Mouse (Mus musculus): ENCODE measurements around the gene Ildr2.
A peak's percentile ranks its signal among the peaks of the same experiment; 100 is the strongest.

Ildr2 gene

DNA sequence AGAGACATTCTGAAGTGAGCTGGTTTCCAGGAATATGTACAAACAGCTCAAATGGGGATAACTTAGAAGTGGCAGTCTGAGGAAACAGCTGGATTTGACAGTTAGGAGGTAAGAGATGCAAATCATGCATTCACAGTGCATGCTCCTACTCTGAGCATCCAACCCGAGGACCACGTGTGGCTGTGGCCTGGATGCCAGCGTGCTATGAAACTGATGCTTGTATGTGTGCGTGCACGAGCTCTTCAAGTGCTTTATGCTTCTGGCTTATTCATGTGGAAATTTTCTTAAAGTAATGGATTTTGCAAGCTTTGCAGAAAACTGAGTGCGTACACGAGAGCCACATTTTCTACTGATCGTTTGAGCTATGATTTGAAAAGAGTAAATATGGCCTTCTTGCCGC, 32.3 kb downstream of the Ildr2 start:
- DNase-seq = no peak

DNA sequence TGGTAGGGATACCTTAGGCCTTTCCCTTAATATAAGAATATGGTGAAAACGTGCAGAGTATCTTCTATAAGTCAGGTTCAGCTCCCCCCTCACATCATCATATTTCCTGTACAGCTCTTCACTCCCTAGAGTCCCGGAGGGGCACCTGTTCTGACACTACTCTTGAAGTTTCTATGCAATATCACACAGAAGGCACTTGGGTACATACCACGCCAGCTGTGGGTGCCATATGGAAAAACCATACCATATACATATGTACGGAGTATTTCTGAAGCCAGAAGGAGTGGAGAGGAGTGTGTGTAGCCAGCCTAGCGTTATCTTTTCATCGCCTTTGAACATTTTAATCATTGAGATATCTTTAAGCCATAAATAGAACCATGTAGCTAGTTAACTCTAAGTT, 36.6 kb downstream of the Ildr2 start:
- DNase-seq = no peak

GRCm38 (mm10) chr1:166293086-166293485, 39.1 kb downstream of the Ildr2 start:
- no peak for DNase-seq

GRCm38 (mm10) chr1:166295548-166295947, 41.6 kb downstream of the Ildr2 start:
- no peak for DNase-seq

DNA sequence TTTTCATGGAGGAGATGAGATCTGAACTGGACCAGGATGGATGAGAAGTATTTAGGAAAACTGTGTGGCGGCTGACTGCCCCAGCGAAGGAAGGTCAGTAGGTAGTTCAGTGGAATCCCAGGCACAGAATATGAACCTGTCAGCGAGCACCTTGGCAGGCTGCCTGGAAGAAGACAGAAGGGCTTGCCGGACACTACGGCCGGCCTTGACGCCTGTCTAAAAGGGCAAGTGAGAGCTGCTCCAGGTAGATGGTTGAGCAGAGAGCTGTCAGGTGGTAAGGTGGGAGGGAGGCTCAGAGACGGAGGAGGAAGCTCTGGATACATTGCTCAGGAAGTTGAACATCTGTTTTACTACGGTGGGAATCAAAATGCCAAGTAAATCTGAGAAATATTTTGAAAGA, 42.4 kb downstream of the Ildr2 start:
- no peak for DNase-seq

GRCm38 (mm10) chr1:166296971-166297370, 43.0 kb downstream of the Ildr2 start:
- DNase-seq = no peak

- DNase-seq = no peak
Measured at GRCm38 (mm10) chr1:166297499-166298111, 43.7 kb downstream of the Ildr2 start.

DNA sequence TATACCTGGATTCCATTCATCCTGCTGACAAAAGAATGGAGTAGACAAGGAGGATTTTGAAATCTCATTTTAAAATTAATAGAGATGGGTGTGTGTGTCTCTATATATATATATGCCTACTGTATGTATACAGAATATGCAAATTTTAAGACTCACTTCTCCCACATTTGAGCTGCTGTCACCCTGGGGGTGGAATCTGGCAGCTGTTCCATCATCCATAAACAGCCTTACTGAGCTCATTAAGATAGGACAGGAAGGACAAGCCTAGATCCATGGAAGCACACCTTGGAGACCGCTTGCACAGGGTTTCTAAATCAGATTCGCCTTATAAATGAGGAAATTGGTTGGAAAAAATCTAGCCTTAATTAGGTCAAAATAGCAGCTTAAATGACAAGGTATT, 44.9 kb downstream of the Ildr2 start:
- no peak for DNase-seq

GRCm38 (mm10) chr1:166299821-166300220, 45.9 kb downstream of the Ildr2 start:
- DNase-seq = no peak

DNA sequence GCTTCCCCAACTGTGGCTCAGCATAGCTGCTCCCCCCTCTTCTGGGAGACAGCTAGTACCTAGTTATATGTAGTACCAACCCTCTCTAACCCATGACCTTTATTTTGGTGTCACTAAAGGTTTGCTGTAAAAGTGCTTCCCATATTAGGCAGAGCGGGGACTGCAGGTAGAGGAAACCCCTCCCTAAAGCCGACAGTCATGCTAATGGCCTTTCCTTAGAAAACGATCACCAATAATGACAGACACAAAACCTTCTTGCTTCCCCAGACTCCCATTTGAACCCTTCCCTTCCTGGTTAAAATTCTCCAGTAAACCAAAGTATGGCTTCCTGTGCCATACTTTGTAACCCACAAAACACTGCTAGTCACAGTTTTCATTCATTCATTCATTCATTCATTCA, 46.6 kb downstream of the Ildr2 start:
- no peak for DNase-seq

GRCm38 (mm10) chr1:166304352-166305240, 50.7 kb downstream of the Ildr2 start:
- DNase-seq = peak; percentile 18

- no peak for DNase-seq
Measured at GRCm38 (mm10) chr1:166308471-166308850, 54.5 kb downstream of the Ildr2 start.

DNA sequence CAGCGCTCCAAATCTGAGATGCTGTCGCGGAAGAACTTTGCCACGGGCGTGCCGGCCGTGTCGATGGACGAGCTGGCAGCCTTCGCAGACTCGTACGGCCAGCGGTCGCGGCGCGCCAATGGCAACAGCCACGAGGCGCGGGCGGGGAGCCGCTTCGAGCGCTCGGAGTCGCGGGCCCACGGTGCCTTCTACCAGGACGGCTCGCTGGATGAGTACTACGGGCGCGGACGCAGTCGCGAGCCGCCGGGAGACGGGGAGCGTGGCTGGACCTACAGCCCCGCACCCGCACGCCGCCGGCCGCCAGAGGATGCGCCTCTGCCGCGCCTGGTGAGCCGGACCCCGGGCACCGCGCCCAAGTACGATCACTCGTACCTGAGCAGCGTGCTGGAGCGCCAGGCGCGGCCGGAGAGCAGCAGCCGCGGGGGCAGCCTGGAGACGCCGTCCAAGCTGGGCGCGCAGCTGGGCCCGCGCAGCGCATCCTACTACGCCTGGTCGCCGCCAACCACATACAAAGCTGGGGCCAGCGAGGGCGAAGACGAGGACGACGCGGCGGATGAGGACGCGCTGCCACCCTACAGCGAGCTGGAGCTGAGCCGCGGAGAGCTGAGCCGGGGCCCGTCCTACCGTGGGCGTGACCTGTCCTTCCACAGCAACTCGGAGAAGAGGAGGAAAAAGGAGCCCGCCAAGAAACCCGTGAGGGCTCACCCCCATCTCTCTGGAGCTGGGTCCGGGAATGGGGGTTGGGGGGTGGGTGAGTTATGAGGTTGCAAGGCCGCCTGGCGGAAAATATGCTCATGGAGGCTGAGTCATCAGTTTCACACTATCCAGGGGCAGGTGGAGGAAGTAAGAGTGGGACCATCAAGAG, 55.1 kb downstream of the Ildr2 start:
- DNase-seq = no peak

DNA sequence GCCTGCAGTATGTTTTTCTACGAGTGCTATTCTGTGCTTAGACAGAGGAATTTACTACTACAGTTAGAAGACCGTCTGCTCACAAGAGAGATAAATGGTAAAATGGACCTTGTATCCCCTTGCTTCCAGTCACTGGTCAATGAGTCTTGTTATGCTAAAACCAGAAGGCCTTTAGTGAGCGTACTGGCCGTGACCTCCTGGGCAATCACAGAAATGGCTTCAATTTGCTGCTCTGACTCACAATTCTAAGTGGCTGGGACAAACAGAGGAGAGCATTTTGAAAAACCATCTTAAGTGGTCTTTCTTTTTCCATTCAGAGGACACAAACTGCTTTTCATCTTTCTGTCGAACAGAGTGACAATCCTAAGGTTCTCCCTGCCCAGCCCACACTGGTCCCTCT, 57.2 kb downstream of the Ildr2 start:
- no peak for DNase-seq

DNA sequence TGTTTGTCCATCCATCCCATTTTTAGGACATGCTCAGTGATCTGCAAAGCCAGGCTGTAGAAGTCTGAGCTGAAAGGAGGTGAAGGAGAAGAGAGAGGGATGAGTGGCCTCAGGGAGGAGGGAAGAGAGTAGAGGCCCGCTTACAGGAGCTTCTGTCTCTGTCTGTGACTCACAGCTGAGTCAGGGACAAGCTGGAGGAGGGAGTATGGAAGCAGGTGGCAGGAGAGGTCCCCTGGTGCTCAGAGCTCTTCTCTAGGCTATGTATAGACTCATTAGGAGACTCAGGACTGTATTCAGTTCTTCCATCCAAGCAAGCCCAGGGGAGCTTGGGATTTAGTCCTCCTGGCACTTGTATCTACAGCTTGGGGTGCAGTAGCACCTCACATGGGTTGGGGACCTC, 59.7 kb downstream of the Ildr2 start:
- DNase-seq = peak; percentile 5

- DNase-seq = peak; percentile 7
Measured at GRCm38 (mm10) chr1:166315706-166316105, 61.8 kb downstream of the Ildr2 start.

- peak; percentile 53 for DNase-seq
Measured at GRCm38 (mm10) chr1:166319132-166319698, 65.3 kb downstream of the Ildr2 start.

DNA sequence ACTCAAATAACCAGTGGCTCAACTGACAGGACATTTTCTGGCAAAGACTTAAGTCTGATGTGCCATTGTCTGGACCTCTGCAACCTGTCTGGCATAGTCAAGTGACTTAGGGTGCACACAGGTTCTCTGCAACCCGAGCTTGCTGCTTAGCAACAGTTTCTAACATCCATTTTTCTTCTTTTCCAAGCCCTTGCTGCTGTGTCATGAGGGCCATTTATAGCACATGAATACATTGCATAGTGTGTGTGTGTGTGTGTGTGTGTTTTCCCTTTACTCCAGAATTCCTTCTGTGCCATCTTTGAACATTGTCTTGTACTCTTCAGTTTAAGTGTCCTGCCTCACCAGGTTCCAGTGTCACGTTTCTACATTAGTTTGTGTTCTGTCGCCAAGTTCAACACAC, 72.5 kb downstream of the Ildr2 start:
- DNase-seq = no peak

GRCm38 (mm10) chr1:166330752-166331151, 76.8 kb downstream of the Ildr2 start:
- DNase-seq = no peak

GRCm38 (mm10) chr1:166339110-166339509, 85.2 kb downstream of the Ildr2 start:
- no peak for DNase-seq

DNA sequence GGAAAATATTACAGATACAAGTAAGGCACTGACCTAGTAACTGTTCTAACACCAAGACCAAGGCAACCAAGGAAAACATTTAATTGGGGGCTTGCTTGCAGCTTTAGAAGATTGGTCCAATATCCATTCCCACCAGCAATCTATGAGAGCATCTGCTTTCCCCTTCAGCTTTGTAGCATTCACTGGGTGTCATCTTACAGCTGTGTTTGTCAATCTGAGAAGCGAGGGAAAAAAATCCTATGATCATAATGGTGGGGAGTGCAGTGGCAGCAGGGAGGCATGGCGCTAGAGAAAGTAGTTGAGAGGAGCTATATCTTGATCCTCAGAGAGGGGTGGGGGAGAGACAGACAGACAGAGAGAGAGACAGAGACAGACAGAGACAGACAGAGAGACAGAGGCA, 88.1 kb downstream of the Ildr2 start:
- DNase-seq = no peak

DNA sequence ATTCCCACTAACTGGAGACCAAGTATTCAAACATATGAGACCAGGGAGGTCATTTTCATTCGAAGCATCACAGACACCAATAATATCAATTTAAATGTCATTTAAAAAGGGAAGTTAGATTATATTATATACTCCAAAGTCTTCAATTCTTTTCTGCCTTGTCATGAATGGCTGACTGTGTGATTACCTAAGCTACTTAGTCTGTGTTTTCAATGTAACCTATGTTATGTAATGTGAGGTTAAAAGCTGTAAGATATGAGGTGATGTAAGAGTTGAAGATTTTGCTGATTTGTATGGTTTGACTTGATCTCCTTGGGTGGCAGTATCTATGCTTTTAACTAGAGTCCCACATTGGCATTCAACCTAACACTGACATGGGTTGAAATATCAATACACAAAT, 88.6 kb downstream of the Ildr2 start:
- DNase-seq = no peak

DNA sequence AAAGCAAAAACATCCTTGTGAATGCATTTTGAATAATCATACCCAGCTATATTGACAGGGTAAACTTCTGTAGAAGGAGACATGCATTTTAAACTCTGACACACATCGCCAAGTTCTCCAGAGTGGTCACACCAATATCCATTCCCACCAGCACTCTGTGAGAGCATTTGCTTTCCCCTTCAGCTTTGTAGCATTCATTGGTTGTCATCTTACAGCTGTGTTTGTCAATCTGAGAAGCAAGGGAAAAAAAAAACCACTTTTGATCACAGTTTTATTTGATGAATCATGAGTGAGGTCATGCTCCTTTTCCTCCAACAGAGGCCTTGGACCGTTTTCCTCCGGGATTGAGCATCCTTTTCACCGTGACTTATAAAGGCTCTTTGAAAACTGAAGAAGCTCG, 89.6 kb downstream of the Ildr2 start:
- no peak for DNase-seq

All from cerebellum, adult 9-10 months (tissue).